Mouse (Mus musculus): ENCODE results near the gene March4. TPM values are rescaled to one million over a fixed set of nuclear protein-coding genes. Genes with fewer than 3 reads are reported as not detected.

March4 gene
- total RNA-seq, 2 experiments from 2014 or later, result 1.3 to 2.5 TPM

DNA sequence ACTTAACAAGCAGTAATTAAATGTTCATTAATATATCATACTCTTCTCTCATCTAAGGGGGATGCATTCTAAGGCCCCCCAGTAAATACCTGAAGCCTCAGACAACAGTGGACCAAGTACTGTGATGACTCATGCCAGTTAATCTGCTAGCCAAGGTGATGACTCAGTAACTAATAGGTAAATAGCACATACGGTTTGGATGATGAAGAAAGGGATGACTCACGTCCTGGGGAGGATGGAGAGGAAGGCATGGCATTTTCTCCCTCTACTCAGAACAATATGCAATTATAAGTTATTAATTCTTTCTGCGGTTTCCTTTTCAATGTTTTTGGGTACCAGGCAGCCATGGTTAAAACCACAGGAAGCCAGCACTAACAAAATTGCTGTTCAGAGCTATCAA, 87.0 kb downstream of the March4 start:
- no peak for DNase-seq

- no peak for DNase-seq
Observed at GRCm38 (mm10) chr1:72442747-72443146, 94.0 kb downstream of the March4 start.

GRCm38 (mm10) chr1:72439146-72439545, 97.6 kb downstream of the March4 start:
- peak; percentile 23 for DNase-seq

DNA sequence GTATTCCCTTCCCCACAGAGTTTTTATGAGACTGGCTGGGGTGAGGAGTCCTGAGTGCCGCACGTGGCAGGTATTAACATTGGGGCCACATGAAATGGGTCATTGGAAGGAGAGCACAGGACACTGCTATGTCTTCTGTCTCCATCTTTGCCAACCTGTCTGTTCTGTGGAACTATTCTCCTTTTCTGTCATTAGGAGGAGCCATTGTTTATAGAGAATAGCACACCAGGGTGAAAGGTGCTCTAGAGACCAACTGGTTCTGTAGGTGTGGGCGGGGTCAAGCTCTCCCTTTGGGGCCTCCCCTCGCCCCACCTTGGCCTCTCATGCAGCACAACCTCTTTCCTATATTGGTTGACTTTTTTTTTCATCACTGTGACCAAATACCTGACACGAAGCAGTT, 99.8 kb downstream of the March4 start:
- no peak for DNase-seq

GRCm38 (mm10) chr1:72434510-72434909, 102.2 kb downstream of the March4 start:
- DNase-seq, result no peak

DNA sequence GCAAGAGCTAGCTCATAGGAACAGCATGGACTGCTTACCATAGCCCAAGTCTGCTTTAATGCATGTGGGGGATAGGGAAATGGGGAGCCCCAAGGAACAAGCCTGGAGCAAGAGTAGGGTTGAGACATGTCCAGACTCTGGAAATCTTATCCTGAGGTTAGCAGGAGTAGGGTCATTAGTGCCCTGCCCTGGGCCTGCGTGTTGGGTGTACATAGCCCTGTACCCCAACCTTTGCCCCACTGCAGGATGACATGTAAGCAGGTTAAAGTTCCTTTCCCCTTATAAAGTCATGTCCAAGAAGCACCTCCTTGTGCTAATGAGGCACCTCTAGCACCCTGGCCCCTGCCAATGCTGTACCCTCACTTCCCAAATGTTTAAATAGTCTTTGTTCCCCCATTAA, 104.2 kb downstream of the March4 start:
- DNase-seq, result no peak

- peak; percentile 18 for DNase-seq
Observed at GRCm38 (mm10) chr1:72429107-72429807, 107.5 kb downstream of the March4 start.

DNA sequence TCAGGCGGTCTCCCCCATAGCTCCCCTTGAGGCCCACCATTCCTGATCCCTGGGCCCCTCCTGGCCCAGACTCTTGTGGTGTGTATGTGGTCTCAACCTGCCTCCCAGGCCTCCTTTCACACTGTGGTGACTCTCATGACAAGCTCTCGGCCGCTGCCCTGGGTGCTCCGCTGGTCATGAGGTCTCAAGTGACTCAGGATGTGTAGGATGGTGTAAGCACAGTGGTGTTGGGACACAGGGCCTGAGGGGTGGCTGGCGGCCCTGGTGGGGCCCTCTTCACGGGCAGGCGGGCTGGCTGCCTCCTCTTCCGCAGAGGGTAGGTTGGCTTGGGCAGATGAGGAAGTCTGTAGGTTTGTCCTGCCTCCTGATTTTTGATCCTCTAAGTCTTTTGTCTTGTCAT, 108.2 kb downstream of the March4 start:
- no peak for DNase-seq

DNA sequence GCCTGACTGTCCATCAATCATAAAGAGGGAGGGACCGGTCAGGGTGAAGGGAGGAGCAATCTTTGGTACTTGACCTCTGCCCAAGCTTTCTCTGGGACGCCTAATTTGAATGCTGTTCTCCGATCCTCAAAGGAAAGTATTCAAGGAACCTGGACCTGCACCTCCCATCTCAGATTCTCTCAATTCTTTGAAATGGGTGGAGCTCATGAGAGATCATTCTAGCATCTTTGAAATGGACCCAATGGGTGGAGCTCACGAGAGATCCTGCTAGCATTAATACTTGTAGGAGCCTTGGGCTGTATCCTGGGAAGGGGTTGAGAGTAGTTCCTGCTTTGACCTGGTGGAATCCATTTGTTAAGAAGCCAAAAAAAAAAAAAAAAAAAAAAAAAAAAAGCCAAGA, 110.3 kb downstream of the March4 start:
- DNase-seq, result no peak

DNA sequence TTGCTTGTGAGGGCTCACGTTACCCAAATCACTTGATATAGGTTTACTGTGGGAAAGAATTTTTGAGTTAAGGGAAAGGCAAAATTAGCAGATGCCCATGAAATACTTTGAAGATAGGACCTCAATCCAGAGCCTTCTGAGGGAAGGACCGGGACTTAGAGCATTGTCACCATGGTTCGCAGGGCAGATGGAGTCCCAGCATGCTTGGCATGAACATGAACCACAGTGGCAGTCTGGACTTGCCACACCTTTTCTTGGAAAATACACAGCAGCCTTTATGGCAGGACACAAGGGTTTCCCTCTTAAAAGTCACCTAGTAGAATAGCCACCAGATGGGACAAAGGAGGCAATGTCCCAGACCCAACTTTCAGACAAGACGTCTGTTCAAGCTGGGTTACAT, 114.6 kb downstream of the March4 start:
- DNase-seq, result no peak

- DNase-seq, result no peak
Observed at GRCm38 (mm10) chr1:72420220-72420619, 116.5 kb downstream of the March4 start.

GRCm38 (mm10) chr1:72418744-72419655, 117.7 kb downstream of the March4 start:
- DNase-seq, result no peak

DNA sequence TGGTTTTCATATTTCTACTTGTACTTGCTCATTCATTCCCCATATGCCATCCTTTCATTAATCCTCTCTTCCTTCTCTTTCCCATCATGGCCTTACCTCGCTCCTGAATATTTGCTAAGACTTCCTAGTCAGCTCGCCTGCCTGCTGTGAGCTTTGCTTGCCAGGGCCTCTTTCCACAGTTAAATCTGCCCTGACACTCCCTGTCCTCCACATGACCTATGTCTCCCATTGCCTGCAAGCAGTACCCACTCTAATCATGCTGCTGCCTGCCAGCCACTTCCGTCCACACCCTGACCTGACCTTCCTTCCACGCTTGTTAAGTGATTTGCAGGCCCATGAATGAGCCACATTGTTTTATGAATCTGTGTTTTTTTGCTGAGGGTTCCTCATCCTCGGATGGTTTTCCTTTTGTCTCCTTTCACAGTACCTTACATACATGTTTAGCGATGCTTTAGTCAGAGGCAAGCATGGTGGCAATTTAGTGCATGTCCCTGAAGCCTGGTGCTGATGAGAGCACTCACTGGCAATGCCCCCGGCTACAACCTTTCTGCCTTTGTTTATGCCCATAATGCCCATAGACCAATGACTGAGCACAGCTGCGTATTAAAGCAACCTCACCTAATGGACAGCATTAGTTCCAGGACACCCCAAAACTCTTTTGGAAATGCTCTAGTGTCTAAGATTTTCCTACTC, 122.0 kb downstream of the March4 start:
- no peak for DNase-seq

- DNase-seq, result no peak
Observed at GRCm38 (mm10) chr1:72414133-72414532, 122.6 kb downstream of the March4 start.

GRCm38 (mm10) chr1:72413205-72413604, 123.5 kb downstream of the March4 start:
- no peak for DNase-seq

DNA sequence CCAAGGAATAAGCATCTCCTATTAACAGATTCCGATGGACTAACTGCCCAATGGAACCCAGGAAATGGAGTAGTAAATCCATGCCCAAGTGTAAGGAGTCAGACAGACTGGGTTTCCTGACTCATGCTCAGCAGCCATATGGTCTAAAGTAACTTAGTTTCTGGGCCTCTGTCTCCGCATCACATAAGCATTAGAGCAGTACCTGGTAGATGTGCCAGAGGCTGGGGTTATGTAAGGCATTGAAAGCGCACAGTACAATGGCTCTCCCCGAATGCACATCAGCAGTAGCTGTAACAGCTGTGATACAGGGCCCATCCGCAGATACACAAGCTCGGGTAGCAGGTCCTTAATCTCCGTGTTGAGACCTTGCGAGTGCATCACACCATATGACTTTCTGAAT, 125.6 kb downstream of the March4 start:
- no peak for DNase-seq

DNA sequence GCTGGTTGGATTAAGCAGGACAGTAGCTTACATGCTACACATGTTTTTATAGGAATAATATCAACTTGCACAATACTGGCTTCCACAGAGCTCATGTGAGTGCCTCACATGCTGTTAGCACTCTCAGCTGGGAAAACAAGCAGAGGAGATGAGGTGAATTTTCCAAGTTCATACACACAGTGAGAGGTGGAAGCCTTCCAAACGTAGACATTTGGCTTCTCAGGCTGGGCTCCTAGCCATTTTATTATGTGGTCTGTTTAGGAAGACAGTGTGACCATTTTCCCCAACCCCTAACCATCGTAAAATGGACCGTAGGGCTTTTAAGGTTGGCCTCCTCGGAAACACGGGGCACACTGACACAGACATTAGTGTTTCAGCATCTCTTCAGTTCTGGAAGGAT, 126.8 kb downstream of the March4 start:
- DNase-seq, result no peak

DNA sequence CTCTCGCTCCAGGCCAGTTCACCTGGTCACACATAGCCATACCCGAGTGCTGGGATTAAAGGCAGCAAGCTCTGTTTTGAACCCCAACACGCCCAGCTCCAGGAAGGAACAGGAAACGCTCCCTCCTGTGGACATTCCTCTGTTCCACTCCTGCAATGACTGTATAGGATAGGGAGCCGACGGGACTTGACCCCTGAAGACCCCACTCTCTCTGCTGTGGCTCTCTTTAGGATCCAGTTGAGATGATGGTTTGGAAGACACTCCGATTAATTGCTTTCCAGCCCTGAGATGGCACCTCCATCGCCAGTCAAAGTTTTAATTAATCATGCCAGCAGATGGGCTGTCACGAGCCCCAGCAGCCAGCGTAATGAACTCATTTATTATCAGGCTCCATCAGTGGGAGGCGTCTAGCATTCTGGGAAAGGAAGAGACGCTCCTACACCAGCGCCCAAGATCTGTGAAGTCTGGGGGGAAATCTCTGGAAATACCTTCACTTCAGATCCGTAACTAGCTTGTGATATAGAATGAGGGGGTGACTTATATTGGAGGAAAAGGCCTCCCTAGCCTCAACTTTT, 130.1 kb downstream of the March4 start:
- no peak for DNase-seq

DNA sequence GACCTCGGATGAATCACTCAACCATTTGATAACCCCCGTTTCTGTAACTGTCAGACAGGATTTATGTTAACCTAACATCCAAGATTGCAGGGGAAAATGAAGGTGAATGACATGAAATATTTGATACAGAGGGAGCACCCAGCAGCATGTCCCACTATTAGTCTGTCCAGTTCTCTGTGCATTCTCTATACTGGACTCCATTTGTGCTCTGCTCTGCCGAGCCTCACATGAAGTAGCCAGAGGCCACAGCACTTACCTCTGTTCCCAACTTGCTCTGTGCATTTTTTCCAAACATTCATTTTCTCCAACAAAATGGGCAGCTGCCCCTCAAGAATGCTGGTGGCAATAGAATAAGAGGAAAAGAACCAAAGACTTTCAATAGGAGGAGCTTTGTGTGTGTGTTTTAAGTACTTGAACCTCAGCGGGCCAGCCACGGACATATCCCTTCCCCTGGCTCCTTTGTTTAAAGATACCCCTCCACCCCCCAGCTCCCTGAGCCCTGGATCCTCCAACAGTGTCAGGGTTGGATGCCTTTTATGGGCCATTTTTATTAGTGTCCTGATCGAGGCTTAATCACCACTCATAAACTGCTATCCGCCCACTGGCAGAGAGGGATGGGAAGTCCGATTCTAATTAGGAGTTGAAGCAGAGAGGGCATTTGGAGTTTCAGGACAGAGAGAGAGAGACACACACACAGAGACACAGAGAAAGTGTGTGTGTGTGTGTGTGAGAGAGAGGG, 135.2 kb downstream of the March4 start:
- no peak for DNase-seq

- DNase-seq, result no peak
Observed at GRCm38 (mm10) chr1:72400616-72401015, 136.1 kb downstream of the March4 start.

- no peak for DNase-seq
Observed at GRCm38 (mm10) chr1:72399720-72400401, 136.9 kb downstream of the March4 start.
